Mouse (Mus musculus) lung, adult 2 months (tissue): ENCODE measurements around the gene Npr1.

ENCODE experiments used
- CTCF ChIP-seq: fragments of 200-500 bp; IDR thresholded peaks from 2 replicates; pipeline ENCODE4 v1.5.1; 2011; ENCODE audit warnings: mild to moderate bottlenecking, low read length, control low read depth; ENCODE audit not compliant: insufficient read depth
- POLR2A ChIP-seq: fragments of 200-500 bp; IDR thresholded peaks from 2 replicates; pipeline ENCODE4 v1.6.1; 2011; ENCODE audit warnings: low read depth, mild to moderate bottlenecking, control low read depth, low read length, borderline replicate concordance; ENCODE audit errors: extremely low read depth

DNA sequence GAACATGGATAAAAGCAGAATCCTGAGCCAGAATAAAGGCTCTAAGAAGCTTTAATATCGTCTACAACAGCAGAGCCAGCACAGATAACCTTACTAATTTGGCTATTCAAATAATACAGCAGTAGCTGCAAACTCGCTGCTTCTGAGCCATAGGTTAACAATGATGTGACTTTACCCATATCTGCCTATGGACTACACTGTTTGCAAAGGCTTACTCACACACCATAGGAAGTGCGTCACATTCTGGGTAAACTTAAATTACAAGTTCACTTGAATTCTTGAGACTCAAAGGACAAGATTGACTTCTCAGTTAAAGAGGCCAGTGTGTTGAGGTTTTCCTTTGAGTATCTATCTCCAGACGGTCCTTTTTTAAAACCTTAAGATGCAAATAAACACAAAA lies 37.8 kb upstream of the Npr1 start:
- TF ChIP-seq POLR2A (no peak), CTCF (no peak)
